Mouse (Mus musculus) liver, postnatal 0 days (tissue): ENCODE measurements at regions not wholly inside any gene's neighbourhood (a gene's known extent, or its start where the extent isn't known, plus 50 kb on each side); places are given as distances from the start of the nearest gene placed in this dataset.

Source experiments
- CTCF ChIP-seq: sonication (generic); IDR thresholded peaks from 2 replicates; pipeline ENCODE4 v1.5.1; 2016; ENCODE audit warnings: antibody characterized with exemption, low read depth
- EP300 ChIP-seq: IDR thresholded peaks from 2 replicates; pipeline ENCODE4 v1.6.1; 2016; ENCODE audit warnings: antibody characterized with exemption, low read depth, mild to moderate bottlenecking

GRCm38 (mm10) chr8:35109506-35110217 lies 655.9 kb upstream of the Gm19410 start:
- no peak for TF ChIP-seq EP300
- TF ChIP-seq CTCF = no peak
